Mouse (Mus musculus): ENCODE measurements around the gene Gm47959. TPM values are rescaled to one million over a fixed set of nuclear protein-coding genes. Genes with fewer than 3 reads are reported as not detected.

Gene Gm47959
- not detected in 2 replicates for polyA plus RNA-seq (2012; rRNA removed; ENCODE audit: low replicate concordance)

GRCm38 (mm10) chr1:83000306-83000705, at the start of gene Gm47959:
Gm47959 (plus strand) TSS chr1:83000548.

DNA sequence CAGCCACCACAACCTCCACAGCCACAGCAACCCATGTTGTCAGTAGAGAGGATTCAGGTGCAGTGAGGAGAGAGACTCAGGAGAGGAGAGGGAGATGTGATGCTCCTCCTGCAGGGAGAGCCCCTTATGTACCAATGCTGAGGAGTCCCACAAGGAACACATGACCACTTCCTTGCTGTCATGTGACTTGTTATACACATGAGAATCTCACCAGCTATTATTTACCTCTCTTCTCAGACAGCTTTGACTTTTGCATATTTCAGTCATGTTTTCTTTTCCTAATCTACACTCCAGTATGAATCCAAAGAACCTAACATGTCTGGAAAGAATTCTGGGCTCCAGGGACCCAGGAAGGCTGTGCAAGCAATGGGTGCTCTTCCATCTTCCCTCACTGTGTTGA, 44.4 kb upstream of the Gm47959 start, which contains the start of gene Gm7544:
Gene Gm7544 (minus strand): TSS at position 101 of the 400 bp plus-strand sequence.

DNA sequence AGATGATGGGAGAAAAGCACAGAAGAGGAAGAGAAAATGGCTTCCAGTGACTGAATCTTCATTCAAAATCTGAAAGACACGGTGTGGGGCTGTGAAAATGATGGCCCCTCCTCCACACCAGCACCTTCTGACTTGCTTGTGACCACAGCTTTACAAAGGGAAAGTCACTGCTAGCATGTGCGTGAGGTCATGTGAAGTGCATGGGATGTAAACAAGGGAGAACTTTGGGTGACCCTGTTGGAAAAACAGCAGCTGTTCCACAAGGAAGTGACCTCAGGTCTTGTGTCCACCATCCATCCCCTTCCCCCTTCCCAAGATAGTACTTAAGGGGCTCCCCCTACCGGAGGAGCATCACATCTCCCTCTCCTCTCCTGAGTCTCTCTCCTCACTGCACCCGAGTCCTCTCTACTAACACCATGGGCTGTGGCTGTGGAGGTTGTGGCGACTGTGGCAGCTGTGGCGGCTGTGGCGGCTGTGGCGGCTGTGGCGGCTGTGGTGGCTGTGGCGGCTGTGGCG, 40.4 kb upstream of the Gm47959 start, which contains the start of gene Gm47955:
Gene Gm47955 (plus strand): TSS at position 417 of the 516 bp plus-strand sequence.

DNA sequence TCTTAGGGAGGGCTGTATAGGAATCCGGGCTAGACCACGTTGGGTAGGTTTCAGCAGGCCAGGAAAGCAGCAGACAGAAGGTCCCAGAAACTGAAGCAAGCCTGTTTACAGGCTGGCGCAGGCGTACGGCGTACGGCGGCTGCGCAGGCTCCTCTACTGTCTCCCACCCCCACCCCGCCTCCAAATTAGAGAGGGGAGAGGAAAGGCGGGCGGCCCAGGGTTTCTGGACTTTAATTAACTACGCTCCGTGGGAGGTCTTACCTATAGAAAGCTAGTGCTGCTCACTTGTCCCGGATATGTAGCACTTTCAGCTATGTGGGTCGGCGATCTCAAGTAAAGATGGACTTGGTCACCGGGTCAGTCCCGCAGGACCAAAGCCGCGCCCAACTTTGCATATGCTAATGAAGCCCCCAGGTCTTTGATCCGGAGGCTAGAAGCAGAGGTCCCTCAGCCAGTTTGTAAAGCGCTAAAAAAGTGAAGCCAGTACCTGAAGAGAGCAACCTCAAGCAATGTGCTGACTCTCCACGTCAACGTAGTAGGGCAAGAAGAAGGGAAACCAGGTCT, 37.8 kb downstream of the Gm47959 start, which contains the start of gene Slc19a3:
Gene Slc19a3 (minus strand): TSS at position 340 of the 564 bp plus-strand sequence.

GRCm38 (mm10) chr1:83042380-83042779, 42.0 kb downstream of the Gm47959 start, which contains the start of gene Krtap28-10:
Krtap28-10 (minus strand) TSS chr1:83042480.

DNA sequence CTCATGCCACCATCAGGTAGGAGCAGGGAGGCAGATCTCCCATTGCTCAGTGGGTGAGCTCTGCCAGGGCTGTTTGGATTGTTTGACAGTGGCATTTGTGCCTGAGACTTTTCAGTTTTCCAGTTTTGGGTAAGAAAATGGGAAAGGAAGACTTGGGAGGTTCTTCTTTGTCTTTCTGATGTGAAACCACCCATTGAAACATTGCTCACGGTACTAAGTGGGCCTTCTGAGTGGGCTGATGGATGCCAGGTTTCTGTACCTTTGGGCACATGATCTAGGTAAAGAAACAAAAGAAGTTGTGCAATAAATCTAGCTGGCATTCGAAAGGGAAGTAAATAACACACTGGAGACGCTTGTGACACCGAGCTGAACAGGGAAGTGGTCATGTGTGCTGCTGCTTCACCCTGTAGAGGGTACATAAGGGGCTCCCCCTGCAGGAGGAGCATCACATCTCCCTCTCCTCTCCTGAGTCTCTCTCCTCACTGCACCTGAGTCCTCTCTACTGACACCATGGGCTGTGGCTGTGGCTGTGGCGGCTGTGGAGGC, 44.6 kb downstream of the Gm47959 start, which contains the start of gene Gm47969:
Gene Gm47969 (plus strand): TSS at position 51 of the 546 bp plus-strand sequence.

Other genes with a start within 250 kb of the Gm47959 start
- gene Tm4sf20, start 232.1 kb upstream of the Gm47959 start, polyA plus RNA-seq (2012; rRNA removed; ENCODE audit: low replicate concordance) = not detected in 2 replicates
- not detected in 2 replicates for gene Gm47791, start 229.3 kb upstream of the Gm47959 start, polyA plus RNA-seq (2012; rRNA removed; ENCODE audit: low replicate concordance)
- 42.7 and 63.9 TPM in 2 replicates for gene Agfg1, start 161.1 kb upstream of the Gm47959 start, polyA plus RNA-seq (2012; rRNA removed; ENCODE audit: low replicate concordance)
- gene A030005L19Rik, start 87.2 kb upstream of the Gm47959 start, polyA plus RNA-seq (2012; rRNA removed; ENCODE audit: low replicate concordance) = 0.60 and 1.1 TPM in 2 replicates
- not detected in 2 replicates for gene A030014E15Rik, start 75.6 kb upstream of the Gm47959 start, polyA plus RNA-seq (2012; rRNA removed; ENCODE audit: low replicate concordance)
- gene Gm6217, start 69.1 kb upstream of the Gm47959 start, polyA plus RNA-seq (2012; rRNA removed; ENCODE audit: low replicate concordance) = not detected in 2 replicates
- not detected in 2 replicates for gene A030003K21Rik, start 57.2 kb upstream of the Gm47959 start, polyA plus RNA-seq (2012; rRNA removed; ENCODE audit: low replicate concordance)
- gene Gm7544, start 44.5 kb upstream of the Gm47959 start, polyA plus RNA-seq (2012; rRNA removed; ENCODE audit: low replicate concordance) = not detected in 2 replicates
- not detected in 2 replicates for gene Gm47955, start 40.3 kb upstream of the Gm47959 start, polyA plus RNA-seq (2012; rRNA removed; ENCODE audit: low replicate concordance)
- gene Slc19a3, start 37.9 kb downstream of the Gm47959 start, polyA plus RNA-seq (2012; rRNA removed; ENCODE audit: low replicate concordance) = 0.41 and 0.72 TPM in 2 replicates
- gene Krtap28-10, start 41.9 kb downstream of the Gm47959 start, polyA plus RNA-seq (2012; rRNA removed; ENCODE audit: low replicate concordance) = not detected in 2 replicates
- gene Gm47969, start 44.4 kb downstream of the Gm47959 start, polyA plus RNA-seq (2012; rRNA removed; ENCODE audit: low replicate concordance) = not detected in 2 replicates
- not detected in 2 replicates for gene A030005K14Rik, start 58.8 kb downstream of the Gm47959 start, polyA plus RNA-seq (2012; rRNA removed; ENCODE audit: low replicate concordance)
- not detected in 2 replicates for gene Krtap28-13, start 60.4 kb downstream of the Gm47959 start, polyA plus RNA-seq (2012; rRNA removed; ENCODE audit: low replicate concordance)
- gene Ccl20, start 116.2 kb downstream of the Gm47959 start, polyA plus RNA-seq (2012; rRNA removed; ENCODE audit: low replicate concordance) = 0.32 TPM in 1 of 2 replicates, not detected in the other
- not detected in 2 replicates for gene Daw1, start 159.2 kb downstream of the Gm47959 start, polyA plus RNA-seq (2012; rRNA removed; ENCODE audit: low replicate concordance)